Mouse (Mus musculus) midbrain, embryonic 16.5 days (tissue): Measurements from ENCODE around the gene Mrpl3. TPM values are rescaled to one million over a fixed set of nuclear protein-coding genes. Genes with fewer than 3 reads are reported as not detected.

Experiments used
- ATAC-seq: fragments of 200-750 bp; cut with Nextera tagmentation; 2 replicates; pipeline ENCODE4 v1.8.0; 2017; ENCODE audit warnings: moderate TSS enrichment
- H3K27ac ChIP-seq: fragments of 300-500 bp; sonication (generic); 2 replicates; pipeline ENCODE4 v1.5.1; 2014; ENCODE audit warnings: mild to moderate bottlenecking, low read length, mixed read lengths
- H3K27me3 ChIP-seq: fragments of 300-500 bp; sonication (generic); 2 replicates; pipeline ENCODE4 v1.6.1; 2014; ENCODE audit warnings: low read depth, low read length, mixed read lengths; ENCODE audit not compliant: control insufficient read depth, insufficient read depth
- H3K36me3 ChIP-seq: fragments of 300-500 bp; sonication (generic); 2 replicates; pipeline ENCODE4 v1.6.1; 2014; ENCODE audit warnings: mild to moderate bottlenecking, low read length, moderate library complexity, mixed read lengths; ENCODE audit not compliant: control insufficient read depth, insufficient read depth
- H3K4me1 ChIP-seq: fragments of 300-500 bp; sonication (generic); 2 replicates; pipeline ENCODE4 v1.6.1; 2014; ENCODE audit warnings: mild to moderate bottlenecking, low read length, mixed read lengths; ENCODE audit not compliant: control insufficient read depth, insufficient read depth
- H3K4me2 ChIP-seq: fragments of 300-500 bp; sonication (generic); 2 replicates; pipeline ENCODE4 v1.6.1; 2014; ENCODE audit warnings: mild to moderate bottlenecking, low read length, mixed read lengths
- H3K4me3 ChIP-seq: fragments of 300-500 bp; sonication (generic); 2 replicates; pipeline ENCODE4 v1.5.1; 2014; ENCODE audit warnings: low read depth, mild to moderate bottlenecking, low read length, moderate library complexity, mixed read lengths
- H3K9ac ChIP-seq: fragments of 300-500 bp; sonication (generic); 2 replicates; pipeline ENCODE4 v1.6.1; 2014; ENCODE audit warnings: low read depth, low read length, mixed read lengths
- H3K9me3 ChIP-seq: fragments of 300-500 bp; sonication (generic); replicated peaks from 2 replicates; pipeline ENCODE4 v1.6.1; 2014; ENCODE audit warnings: mild to moderate bottlenecking, low read length, mixed read lengths; ENCODE audit not compliant: control insufficient read depth, poor library complexity, severe bottlenecking
- WGBS: fragments of 180-500 bp; shearing (Covaris S2); extraction: QIAGEN DNeasy Blood & Tissue Kit; methylation state at CpG from one replicate; pipeline ENCODE4 v1.1.7; 2014; 5-methylcytosine and 5-hydroxymethylcytosine counted together
- polyA plus RNA-seq: library from polyadenylated mRNA; unstranded; fragments of >200 nt; fragmentation: Nextera tagmentation; extraction: Ambion mirVana; gene quantifications from 2 replicates; pipeline ENCODE4 v1.2.1, GENCODE M21; 2015

The Mrpl3 gene
- 86.6 and 93.4 TPM in 2 replicates for polyA plus RNA-seq

DNA sequence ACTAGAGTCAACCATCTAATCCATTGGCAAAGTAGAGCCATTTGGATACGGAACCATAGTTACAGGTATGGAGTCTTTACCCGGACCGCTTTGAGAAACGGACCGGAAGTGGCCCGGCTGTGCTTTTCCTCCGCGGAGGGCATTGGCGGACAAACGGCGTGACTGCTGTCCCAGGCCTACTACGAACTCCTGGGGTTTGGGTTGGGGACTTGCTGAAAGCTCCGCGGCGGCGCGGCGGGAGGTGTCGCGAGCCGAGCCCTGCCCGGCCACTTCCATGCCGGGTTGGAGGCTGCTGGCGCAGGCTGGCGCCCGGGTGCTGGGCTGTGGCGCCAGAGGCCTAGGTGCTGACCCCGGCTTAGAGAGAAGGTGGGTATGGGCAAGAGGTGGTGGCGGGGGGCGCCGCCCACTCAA is at the start of gene Mrpl3:
TSS of gene Mrpl3 (plus strand) at position 93 of the 411 bp plus-strand sequence.
- H3K4me3 ChIP-seq: peak within 1 kb of the TSS; percentile 99
- H3K4me1 ChIP-seq: peaks cover 17% of the 10 kb centered on the region
- H3K9ac ChIP-seq: peak within 1 kb of the TSS; percentile 99
- H3K9me3 ChIP-seq: no peaks in the 10 kb centered on the region
- peak; percentile 68 for ATAC-seq
- no peaks in the 10 kb centered on the region for H3K27me3 ChIP-seq
- 0% methylated on average over 31 of the region's 31 CpGs for WGBS
- H3K36me3 ChIP-seq: peaks cover 18% of the 10 kb centered on the region
- peak within 1 kb of the TSS; percentile 81 for H3K4me2 ChIP-seq
- peak within 1 kb of the TSS; percentile 61; the same call in 1 of the 2 replicates for H3K27ac ChIP-seq

DNA sequence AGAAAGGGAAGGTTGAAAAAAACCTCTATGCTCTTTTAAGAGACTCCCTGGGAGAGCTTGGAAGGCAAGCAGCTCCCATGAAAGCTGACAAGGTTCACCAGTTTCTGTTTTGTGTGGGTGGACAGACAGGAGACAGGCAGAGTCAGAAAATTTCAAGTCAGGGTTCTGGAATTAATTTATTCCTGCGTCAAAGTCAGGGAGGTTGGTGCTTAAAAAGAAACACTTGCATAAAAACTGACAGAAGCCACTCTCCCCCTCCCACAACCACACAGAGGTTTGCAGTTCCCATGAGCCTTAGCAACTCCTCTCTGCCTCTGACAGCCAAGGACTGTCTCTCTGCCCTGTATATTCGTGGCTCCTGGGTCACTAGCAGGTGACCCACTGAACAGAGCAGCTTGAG is 42.3 kb upstream of the Mrpl3 start:
- no peak overlapping the region for H3K4me2 ChIP-seq
- no peak overlapping the region for H3K27ac ChIP-seq
- no peaks in the 10 kb centered on the region for H3K27me3 ChIP-seq
- no peaks in the 10 kb centered on the region for H3K36me3 ChIP-seq
- 38% methylated on average over 2 of the region's 2 CpGs for WGBS
- ATAC-seq: no peak
- no peak overlapping the region for H3K4me3 ChIP-seq
- no peak overlapping the region for H3K9ac ChIP-seq
- H3K4me1 ChIP-seq: no peaks in the 10 kb centered on the region
- no peaks in the 10 kb centered on the region for H3K9me3 ChIP-seq

DNA sequence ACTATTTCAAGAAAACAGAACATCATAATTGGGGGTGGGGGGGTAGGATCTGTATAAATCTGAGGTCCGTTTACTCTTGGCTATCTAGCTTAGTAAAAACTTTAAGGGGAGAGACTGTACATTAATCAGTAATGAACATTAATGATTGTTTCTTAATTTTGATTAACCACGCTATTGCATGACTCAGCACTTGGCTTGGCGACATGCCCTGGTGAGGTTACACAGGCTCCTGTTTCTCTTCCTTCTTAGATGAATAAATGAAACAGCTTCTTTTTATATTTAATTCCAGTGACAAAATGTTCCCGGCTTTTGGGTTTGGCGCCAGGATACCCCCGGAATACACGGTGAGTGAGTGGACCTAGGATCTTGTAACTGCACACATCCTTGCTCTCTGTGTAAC is 34.9 kb upstream of the Mrpl3 start:
- Histone ChIP-seq H3K36me3 (no peaks in the 10 kb centered on the region), H3K9ac (no peak overlapping the region), H3K27me3 (no peaks in the 10 kb centered on the region), H3K4me1 (no peaks in the 10 kb centered on the region), H3K4me3 (no peak overlapping the region), H3K27ac (no peak overlapping the region), H3K9me3 (no peaks in the 10 kb centered on the region), H3K4me2 (no peak overlapping the region)
- WGBS: 89% methylated on average over 7 of the region's 7 CpGs
- ATAC-seq: no peak

DNA sequence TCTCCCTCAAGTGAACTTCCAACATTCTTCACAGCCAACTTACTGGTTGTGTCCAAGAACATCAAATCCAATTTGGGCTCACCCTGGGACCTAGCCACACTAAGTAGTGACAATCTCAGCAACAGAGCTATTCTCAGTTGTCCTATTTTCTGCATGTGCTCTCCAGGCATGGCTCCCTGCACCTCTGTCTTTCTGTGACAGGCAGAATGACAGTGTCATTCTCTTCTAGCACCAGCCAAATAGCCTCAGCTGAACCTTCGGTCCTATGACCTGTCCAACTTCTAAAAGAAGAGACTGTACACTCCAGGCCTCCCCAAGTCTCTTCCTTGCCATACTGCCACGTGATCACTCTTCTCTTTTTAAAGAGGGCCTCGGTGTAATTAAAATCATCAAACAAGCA is 24.7 kb upstream of the Mrpl3 start:
- Histone ChIP-seq H3K9me3 (no peaks in the 10 kb centered on the region), H3K4me3 (no peak overlapping the region), H3K4me2 (no peak overlapping the region), H3K9ac (no peak overlapping the region), H3K4me1 (no peaks in the 10 kb centered on the region), H3K27me3 (no peaks in the 10 kb centered on the region), H3K36me3 (no peaks in the 10 kb centered on the region), H3K27ac (no peak overlapping the region)
- WGBS: 85% methylated on average over 3 of the region's 3 CpGs
- no peak for ATAC-seq

DNA sequence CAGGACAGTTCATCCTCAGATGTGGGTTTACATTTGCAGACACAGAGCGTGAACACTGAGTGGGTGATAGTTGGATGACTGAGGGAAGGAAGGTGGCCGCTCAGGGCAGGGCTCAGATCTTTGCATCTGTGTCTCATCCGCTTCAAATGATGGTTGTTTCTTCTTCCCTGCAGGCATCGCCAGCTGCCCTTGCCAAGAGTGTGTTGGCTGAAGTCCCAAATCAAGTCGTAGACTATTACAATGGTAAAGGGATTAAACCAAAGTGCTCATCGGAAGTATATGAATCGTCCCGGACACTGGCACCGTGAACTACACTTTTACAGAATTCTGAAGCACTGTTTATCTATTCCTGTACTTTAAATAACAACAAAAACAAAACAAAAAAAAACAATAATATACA is 20.5 kb upstream of the Mrpl3 start:
- Histone ChIP-seq H3K36me3 (no peaks in the 10 kb centered on the region), H3K27me3 (no peaks in the 10 kb centered on the region), H3K9me3 (no peaks in the 10 kb centered on the region), H3K4me3 (no peak overlapping the region), H3K4me2 (no peak overlapping the region), H3K27ac (no peak overlapping the region), H3K4me1 (no peaks in the 10 kb centered on the region), H3K9ac (no peak overlapping the region)
- 63% methylated on average over 9 of the region's 9 CpGs for whole genome bisulfite sequencing
- ATAC-seq: no peak

DNA sequence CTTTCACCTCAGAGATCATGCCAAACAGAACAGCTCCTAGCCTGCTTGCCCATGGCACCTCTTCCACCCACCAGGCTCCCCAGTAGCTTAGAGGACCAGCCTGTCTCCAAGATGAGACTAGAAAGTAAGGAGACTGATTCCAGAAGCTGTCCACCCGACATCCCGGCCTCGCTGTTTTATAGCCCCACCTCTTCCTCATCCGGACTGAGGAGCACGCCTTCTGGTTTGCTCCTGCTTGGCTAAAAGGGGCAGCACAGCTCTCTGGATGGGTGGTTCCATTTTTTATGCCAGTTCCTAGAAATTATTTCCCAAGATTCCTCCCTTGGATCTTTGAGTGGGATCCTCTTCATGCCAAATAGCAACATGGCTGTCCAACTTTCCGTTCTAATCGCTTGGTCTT is 19.4 kb upstream of the Mrpl3 start:
- Histone ChIP-seq H3K4me3 (no peak overlapping the region), H3K4me2 (no peak overlapping the region), H3K9ac (no peak overlapping the region), H3K4me1 (no peaks in the 10 kb centered on the region), H3K36me3 (no peaks in the 10 kb centered on the region), H3K27ac (no peak overlapping the region), H3K27me3 (no peaks in the 10 kb centered on the region), H3K9me3 (no peaks in the 10 kb centered on the region)
- WGBS: 95% methylated on average over 7 of the region's 7 CpGs
- no peak for ATAC-seq

DNA sequence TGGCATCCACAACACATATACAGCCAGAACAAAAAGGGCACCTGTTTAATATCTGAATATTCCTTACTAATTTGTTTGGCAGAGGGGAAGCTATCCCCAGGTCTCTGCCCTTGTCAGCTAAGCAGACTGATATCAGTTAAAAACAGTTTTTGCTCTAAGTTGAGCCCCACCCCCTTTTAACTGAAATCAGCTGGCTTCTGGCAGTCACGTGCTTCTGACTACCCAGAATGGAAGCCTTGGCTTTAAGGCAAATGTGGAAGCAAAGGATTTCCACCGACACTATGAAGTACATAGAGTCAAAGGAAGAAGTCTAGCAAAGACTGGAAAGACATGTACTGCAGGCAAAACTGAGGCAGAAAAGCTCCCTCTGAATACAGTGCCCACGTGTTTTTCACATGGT is 15.2 kb upstream of the Mrpl3 start:
- Histone ChIP-seq H3K4me3 (no peak overlapping the region), H3K4me2 (no peak overlapping the region), H3K27ac (no peak overlapping the region), H3K9ac (no peak overlapping the region), H3K27me3 (no peaks in the 10 kb centered on the region), H3K4me1 (no peaks in the 10 kb centered on the region), H3K36me3 (no peaks in the 10 kb centered on the region), H3K9me3 (no peaks in the 10 kb centered on the region)
- 79% methylated on average over 3 of the region's 3 CpGs for WGBS
- ATAC-seq: no peak

DNA sequence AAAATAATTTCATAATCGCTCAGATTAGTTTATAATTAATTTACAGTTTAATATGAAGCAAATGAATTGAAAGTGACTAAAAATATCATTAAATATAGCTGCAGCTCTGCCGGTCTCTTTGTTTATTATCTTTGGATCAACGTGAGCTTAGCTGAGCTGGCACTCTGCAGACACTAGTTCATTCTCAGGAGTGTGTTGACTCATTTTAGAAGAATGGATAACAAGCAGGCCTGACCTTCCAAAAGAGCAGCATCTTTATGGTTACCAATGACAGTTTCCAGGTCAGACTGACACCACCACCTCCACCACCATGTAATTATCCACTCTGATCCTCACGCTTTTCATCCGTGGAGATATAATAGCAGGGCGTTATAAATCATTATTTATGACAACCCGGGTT is 7.0 kb upstream of the Mrpl3 start:
- peaks cover 14% of the 10 kb centered on the region for H3K4me1 ChIP-seq
- H3K36me3 ChIP-seq: no peaks in the 10 kb centered on the region
- no peak overlapping the region for H3K4me2 ChIP-seq
- no peak overlapping the region for H3K9ac ChIP-seq
- WGBS: 61% methylated on average over 7 of the region's 7 CpGs
- H3K9me3 ChIP-seq: no peaks in the 10 kb centered on the region
- ATAC-seq: no peak
- no peaks in the 10 kb centered on the region for H3K27me3 ChIP-seq
- no peak overlapping the region for H3K4me3 ChIP-seq
- H3K27ac ChIP-seq: no peak overlapping the region

DNA sequence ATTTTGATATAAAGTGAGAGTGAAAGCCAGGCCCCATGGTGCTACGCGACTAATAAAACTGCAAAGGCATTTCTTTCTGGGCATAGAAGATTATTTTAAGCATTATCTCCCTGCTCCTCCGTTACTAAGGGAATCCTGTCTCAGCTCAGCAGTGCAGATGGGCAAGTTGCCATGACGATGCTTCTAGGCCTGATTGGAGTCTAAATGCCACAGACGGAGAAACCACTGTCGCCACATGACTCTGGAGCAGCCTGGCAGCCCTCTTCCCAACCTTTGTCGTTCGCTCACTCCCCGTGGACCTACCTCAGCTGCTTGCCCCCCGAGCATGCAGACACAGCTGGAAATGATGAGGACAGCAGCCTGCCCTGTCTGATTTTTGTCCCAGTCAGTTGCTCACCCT is 4.7 kb upstream of the Mrpl3 start:
- Histone ChIP-seq H3K4me3 (no peak overlapping the region), H3K9me3 (no peaks in the 10 kb centered on the region), H3K4me1 (peaks cover 14% of the 10 kb centered on the region), H3K9ac (peak overlapping the region; percentile 20; the same call in 1 of the 2 replicates), H3K27ac (peak overlapping the region; percentile 78), H3K4me2 (no peak overlapping the region), H3K36me3 (no peaks in the 10 kb centered on the region), H3K27me3 (no peaks in the 10 kb centered on the region)
- whole genome bisulfite sequencing: 28% methylated on average over 10 of the region's 10 CpGs
- ATAC-seq: peak; percentile 83

DNA sequence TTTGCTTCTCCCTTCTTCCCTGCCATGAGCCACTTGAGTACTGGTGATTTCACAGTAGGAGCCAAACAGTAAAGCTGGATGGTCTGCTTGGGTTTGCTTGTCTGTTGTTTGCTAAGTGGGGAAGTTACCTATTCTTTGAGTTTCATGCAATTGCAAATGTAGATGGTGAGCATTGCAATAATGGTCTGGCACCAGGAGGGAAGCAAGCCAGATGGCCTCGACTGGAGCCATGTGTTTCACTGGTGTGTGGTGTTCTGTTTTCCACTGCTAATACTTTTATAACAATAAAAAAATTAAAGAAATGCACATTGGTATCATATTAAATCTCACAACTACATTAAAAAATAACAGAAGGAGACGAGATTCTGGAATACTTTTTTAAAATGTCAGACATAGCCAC is 3.4 kb upstream of the Mrpl3 start:
- ATAC-seq: no peak
- 58% methylated on average over 2 of the region's 2 CpGs for WGBS
- Histone ChIP-seq H3K4me3 (no peak overlapping the region), H3K27me3 (no peaks in the 10 kb centered on the region), H3K4me2 (no peak overlapping the region), H3K9ac (no peak overlapping the region), H3K27ac (no peak overlapping the region), H3K9me3 (no peaks in the 10 kb centered on the region), H3K4me1 (peaks cover 23% of the 10 kb centered on the region), H3K36me3 (no peaks in the 10 kb centered on the region)
